Mouse (Mus musculus): ENCODE measurements at regions not wholly inside any gene's neighbourhood (a gene's known extent, or its start where the extent isn't known, plus 50 kb on each side); places are given as distances from the start of the nearest gene placed in this dataset.
"Not testable (repeated sequence)": the region's sequence is repeated elsewhere in the genome, so short reads cannot be mapped to it uniquely, and the experiment has no call there.

GRCm38 (mm10) chr4:143055371-143055770 is 157.4 kb downstream of the Prdm2 start:
- no peak for DNase-seq
- intact Hi-C loops (cut with DNase I; ENCODE audit: low total_unique reads) = no loop called here

- intact Hi-C loops (cut with DNase I; ENCODE audit: low total_unique reads) = no loop called here
- DNase-seq = no peak
Measured at GRCm38 (mm10) chr4:143053029-143053428, 159.8 kb downstream of the Prdm2 start.

GRCm38 (mm10) chr4:143051205-143051604 is 161.6 kb downstream of the Prdm2 start:
- intact Hi-C loops (cut with DNase I; ENCODE audit: low total_unique reads) = no loop called here
- no peak for DNase-seq

GRCm38 (mm10) chr4:143045245-143045644 is 167.6 kb downstream of the Prdm2 start:
- intact Hi-C loops (cut with DNase I; ENCODE audit: low total_unique reads) = no loop called here
- no peak for DNase-seq

GRCm38 (mm10) chr4:143042806-143043205 is 170.0 kb downstream of the Prdm2 start:
- no peak for DNase-seq
- intact Hi-C loops (cut with DNase I; ENCODE audit: low total_unique reads) = no loop called here

GRCm38 (mm10) chr4:143038626-143039025 is 174.2 kb downstream of the Prdm2 start:
- DNase-seq = no peak
- intact Hi-C loops (cut with DNase I; ENCODE audit: low total_unique reads) = no loop called here

- intact Hi-C loops (cut with DNase I; ENCODE audit: low total_unique reads) = no loop called here
- DNase-seq = no peak
Measured at GRCm38 (mm10) chr4:143036704-143037103, 176.1 kb downstream of the Prdm2 start.

GRCm38 (mm10) chr4:143035089-143035488 is 177.7 kb downstream of the Prdm2 start:
- DNase-seq; intact Hi-C loops (cut with DNase I; ENCODE audit: low total_unique reads): not testable (repeated sequence)

- DNase-seq; intact Hi-C loops (cut with DNase I; ENCODE audit: low total_unique reads): not testable (repeated sequence)
Measured at GRCm38 (mm10) chr4:143034324-143034723, 178.5 kb downstream of the Prdm2 start.

- intact Hi-C loops (cut with DNase I; ENCODE audit: low total_unique reads) = loop anchor here (2.0 to 10.0 kb wide), 3 partner anchors 75 to 282 kb away; no protein-coding TSS in a partner anchor
- not testable (repeated sequence) for DNase-seq
Measured at GRCm38 (mm10) chr4:143029813-143030212, 183.0 kb downstream of the Prdm2 start.

GRCm38 (mm10) chr4:143027292-143027691 is 185.5 kb downstream of the Prdm2 start:
- DNase-seq = peak; percentile 61
- intact Hi-C loops (cut with DNase I; ENCODE audit: low total_unique reads) = loop anchor here (5.0 to 10.0 kb wide), 2 partner anchors 78 to 285 kb away; no protein-coding TSS in a partner anchor

GRCm38 (mm10) chr4:143021242-143021881 is 191.4 kb downstream of the Prdm2 start:
- peak; percentile 58 for DNase-seq

GRCm38 (mm10) chr4:143020658-143021057 is 192.1 kb downstream of the Prdm2 start:
- no peak for DNase-seq
- intact Hi-C loops (cut with DNase I; ENCODE audit: low total_unique reads) = loop anchor here (10.0 kb wide), 1 partner anchor 84 kb away; no protein-coding TSS in a partner anchor

More at GRCm38 (mm10) chr4:143021242-143021881, 191.4 kb downstream of the Prdm2 start:
- intact Hi-C loops (cut with DNase I; ENCODE audit: low total_unique reads) = loop anchor here (10.0 kb wide), 1 partner anchor 83 kb away; no protein-coding TSS in a partner anchor

GRCm38 (mm10) chr4:143012900-143013299 is 199.9 kb downstream of the Prdm2 start:
- intact Hi-C loops (cut with DNase I; ENCODE audit: low total_unique reads) = no loop called here

GRCm38 (mm10) chr4:143001961-143002360 is 210.8 kb downstream of the Prdm2 start:
- no peak for DNase-seq
- intact Hi-C loops (cut with DNase I; ENCODE audit: low total_unique reads) = no loop called here

More at GRCm38 (mm10) chr4:143012900-143013299, 199.9 kb downstream of the Prdm2 start:
- DNase-seq = no peak

GRCm38 (mm10) chr4:143001486-143001885 is 211.3 kb downstream of the Prdm2 start:
- intact Hi-C loops (cut with DNase I; ENCODE audit: low total_unique reads) = no loop called here
- DNase-seq = no peak

- no peak for DNase-seq
- intact Hi-C loops (cut with DNase I; ENCODE audit: low total_unique reads) = no loop called here
Measured at GRCm38 (mm10) chr4:142996406-142996805, 216.4 kb downstream of the Prdm2 start.

GRCm38 (mm10) chr4:142991401-142991800 is 221.4 kb downstream of the Prdm2 start:
- DNase-seq = no peak
- intact Hi-C loops (cut with DNase I; ENCODE audit: low total_unique reads) = no loop called here

GRCm38 (mm10) chr4:142989175-142989574 is 223.6 kb downstream of the Prdm2 start:
- no peak for DNase-seq
- intact Hi-C loops (cut with DNase I; ENCODE audit: low total_unique reads) = no loop called here

- no peak for DNase-seq
- intact Hi-C loops (cut with DNase I; ENCODE audit: low total_unique reads) = no loop called here
Measured at GRCm38 (mm10) chr4:142983295-142983624, 229.5 kb downstream of the Prdm2 start.

GRCm38 (mm10) chr4:142982585-142983294 is 230.1 kb downstream of the Prdm2 start:
- no peak for DNase-seq
- intact Hi-C loops (cut with DNase I; ENCODE audit: low total_unique reads) = no loop called here

All from gastrocnemius, postnatal 14 days (tissue).